Mouse (Mus musculus) bone marrow macrophage, adult 2 months (primary cell): ENCODE results near the gene Macf1. TPM values are rescaled to one million over a fixed set of nuclear protein-coding genes. Genes with fewer than 3 reads are reported as not detected.

Source experiments
- H3K27ac ChIP-seq: 2 replicates; pipeline ENCODE4 v1.5.1; 2012; ENCODE audit warnings: low read depth, low read length; ENCODE audit not compliant: insufficient read depth
- H3K4me1 ChIP-seq: 2 replicates; pipeline ENCODE4 v1.6.1; 2012; ENCODE audit warnings: low read length; ENCODE audit not compliant: control insufficient read depth, insufficient read depth
- H3K4me3 ChIP-seq: 2 replicates; pipeline ENCODE4 v1.5.1; 2012; ENCODE audit warnings: mild to moderate bottlenecking, low read length, moderate library complexity; ENCODE audit not compliant: insufficient read depth
- CTCF ChIP-seq: IDR thresholded peaks from 2 replicates; pipeline ENCODE4 v1.5.1; 2012; ENCODE audit warnings: low read depth, mild to moderate bottlenecking, low read length, moderate library complexity
- POLR2A ChIP-seq: IDR thresholded peaks from 2 replicates; pipeline ENCODE4 v1.6.1; 2012; ENCODE audit warnings: mild to moderate bottlenecking, low read depth, low read length, borderline replicate concordance
- polyA plus RNA-seq: library from polyadenylated mRNA; stranded (reverse); fragments of >200 nt; gene quantifications from 2 replicates; pipeline ENCODE4 v1.2.4, GENCODE M21; 2012; ENCODE audit not compliant: missing spikeins, insufficient read depth, insufficient read length

Macf1 gene
- polyA plus RNA-seq, 1 experiment: 182 TPM

- H3K27ac ChIP-seq: no peak overlapping the region
- TF ChIP-seq CTCF: no peak
- TF ChIP-seq POLR2A: no peak
- peaks cover 31% of the 10 kb centered on the region for H3K4me1 ChIP-seq
- no peak overlapping the region for H3K4me3 ChIP-seq
These were observed 62.4 kb downstream of the Macf1 start for GRCm38 (mm10) chr4:123621732-123622131.

- TF ChIP-seq CTCF: no peak
- no peak for TF ChIP-seq POLR2A
- Histone ChIP-seq H3K4me1 (peaks cover 35% of the 10 kb centered on the region), H3K4me3 (no peak overlapping the region), H3K27ac (peak overlapping the region; percentile 38)
These were observed 66.3 kb downstream of the Macf1 start for GRCm38 (mm10) chr4:123617727-123618389.

GRCm38 (mm10) chr4:123616971-123617370 is 67.2 kb downstream of the Macf1 start:
- peaks cover 40% of the 10 kb centered on the region for H3K4me1 ChIP-seq
- no peak overlapping the region for H3K4me3 ChIP-seq
- H3K27ac ChIP-seq: peak overlapping the region; percentile 41
- TF ChIP-seq CTCF (no peak), POLR2A (no peak)

- H3K4me1 ChIP-seq: peaks cover 40% of the 10 kb centered on the region
- no peak for TF ChIP-seq CTCF
- H3K27ac ChIP-seq: peak overlapping the region; percentile 41
- no peak overlapping the region for H3K4me3 ChIP-seq
These were observed 67.7 kb downstream of the Macf1 start for GRCm38 (mm10) chr4:123616501-123616900.

GRCm38 (mm10) chr4:123613309-123613947 is 70.7 kb downstream of the Macf1 start:
- TF ChIP-seq POLR2A (no peak), CTCF (no peak)
- Histone ChIP-seq H3K4me1 (peaks cover 50% of the 10 kb centered on the region), H3K27ac (no peak overlapping the region), H3K4me3 (no peak overlapping the region)

- H3K4me1 ChIP-seq: peaks cover 37% of the 10 kb centered on the region
- no peak overlapping the region for H3K27ac ChIP-seq
- no peak overlapping the region for H3K4me3 ChIP-seq
- no peak for TF ChIP-seq POLR2A
- no peak for TF ChIP-seq CTCF
These were observed 72.2 kb downstream of the Macf1 start for GRCm38 (mm10) chr4:123611940-123612339.

GRCm38 (mm10) chr4:123611241-123611640 is 72.9 kb downstream of the Macf1 start:
- TF ChIP-seq POLR2A: no peak
- TF ChIP-seq CTCF: no peak
- H3K4me1 ChIP-seq: peaks cover 33% of the 10 kb centered on the region
- no peak overlapping the region for H3K27ac ChIP-seq
- H3K4me3 ChIP-seq: no peak overlapping the region

GRCm38 (mm10) chr4:123607174-123607573 is 77.0 kb downstream of the Macf1 start:
- Histone ChIP-seq H3K27ac (no peak overlapping the region), H3K4me1 (peaks cover 15% of the 10 kb centered on the region), H3K4me3 (no peak overlapping the region)
- peak; percentile 34; the same call in 1 of the 2 replicates for TF ChIP-seq CTCF
- TF ChIP-seq POLR2A: no peak

- H3K4me3 ChIP-seq: no peak overlapping the region
- TF ChIP-seq CTCF: no peak
- TF ChIP-seq POLR2A: no peak
- H3K4me1 ChIP-seq: peaks cover 7% of the 10 kb centered on the region
- no peak overlapping the region for H3K27ac ChIP-seq
These were observed 78.2 kb downstream of the Macf1 start for GRCm38 (mm10) chr4:123605948-123606347.

GRCm38 (mm10) chr4:123605309-123605708 is 78.9 kb downstream of the Macf1 start:
- Histone ChIP-seq H3K4me1 (peaks cover under 1% of the 10 kb centered on the region), H3K4me3 (no peak overlapping the region), H3K27ac (no peak overlapping the region)
- TF ChIP-seq CTCF: no peak
- TF ChIP-seq POLR2A: no peak

- H3K4me1 ChIP-seq: no peaks in the 10 kb centered on the region
- TF ChIP-seq CTCF (no peak), POLR2A (no peak)
- no peak overlapping the region for H3K27ac ChIP-seq
- no peak overlapping the region for H3K4me3 ChIP-seq
These were observed 81.4 kb downstream of the Macf1 start for GRCm38 (mm10) chr4:123602700-123603261.
